Mouse (Mus musculus): ENCODE measurements around the gene Hdac9. TPM values are rescaled to one million over a fixed set of nuclear protein-coding genes. Genes with fewer than 3 reads are reported as not detected.

Hdac9 gene
- total and polyA plus RNA-seq, 2 experiments from 2014 or later, result 9.9 to 15.6 TPM

GRCm38 (mm10) chr12:34248193-34249121 is 668.4 kb downstream of the Hdac9 start:
- no peak for TF ChIP-seq CTCF (IDR thresholded peaks at IDR 0.05)
- WGBS, result 88% methylated on average over 18 of the region's 18 CpGs
- no peaks in the 10 kb centered on the region for H3K4me1 ChIP-seq (ENCODE audit: insufficient read depth, low read length)

GRCm38 (mm10) chr12:34238796-34239195 is 678.1 kb downstream of the Hdac9 start:
- H3K9me3 ChIP-seq (ENCODE audit: low read length), result no peaks in the 10 kb centered on the region
- H3K27ac ChIP-seq (ENCODE audit: low read depth, low read length), result no peak overlapping the region
- no peak for ATAC-seq (ENCODE audit: low FRiP score)
- H3K4me2 ChIP-seq (ENCODE audit: low read depth, low read length, poor library complexity, severe bottlenecking), result no peak overlapping the region
- no peak overlapping the region for H3K9ac ChIP-seq (replicated peaks; ENCODE audit: low read length, poor library complexity, severe bottlenecking)
- H3K4me3 ChIP-seq (ENCODE audit: low read depth, low read length), result no peak overlapping the region
- TF ChIP-seq CTCF (IDR thresholded peaks at IDR 0.05), result no peak
- no peaks in the 10 kb centered on the region for H3K4me1 ChIP-seq (ENCODE audit: insufficient read depth, low read length)
- DNase-seq (ENCODE audit: low spot score), result no peak
- H3K36me3 ChIP-seq (ENCODE audit: insufficient read depth, low read length), result no peaks in the 10 kb centered on the region
- H3K27me3 ChIP-seq (ENCODE audit: insufficient read depth, low read length), result no peaks in the 10 kb centered on the region
- WGBS, result 93% methylated on average over 3 of the region's 3 CpGs

More at GRCm38 (mm10) chr12:34248193-34249121, 668.4 kb downstream of the Hdac9 start:
- Histone ChIP-seq H3K36me3 (ENCODE audit: insufficient read depth, low read length) (no peaks in the 10 kb centered on the region), H3K4me3 (ENCODE audit: low read depth, low read length) (no peak overlapping the region), H3K27me3 (ENCODE audit: insufficient read depth, low read length) (no peaks in the 10 kb centered on the region), H3K4me2 (ENCODE audit: low read depth, low read length, poor library complexity, severe bottlenecking) (no peak overlapping the region), H3K9me3 (ENCODE audit: low read length) (no peaks in the 10 kb centered on the region), H3K27ac (ENCODE audit: low read depth, low read length) (no peak overlapping the region), H3K9ac (replicated peaks; ENCODE audit: low read length, poor library complexity, severe bottlenecking) (no peak overlapping the region)
- DNase-seq (ENCODE audit: low spot score), result no peak
- no peak for ATAC-seq (ENCODE audit: low FRiP score)

- no peaks in the 10 kb centered on the region for H3K27me3 ChIP-seq (ENCODE audit: insufficient read depth, low read length)
- no peaks in the 10 kb centered on the region for H3K4me1 ChIP-seq (ENCODE audit: insufficient read depth, low read length)
- ATAC-seq (ENCODE audit: low FRiP score) (no peak), DNase-seq (ENCODE audit: low spot score) (peak; percentile 26)
- no peak overlapping the region for H3K4me3 ChIP-seq (ENCODE audit: low read depth, low read length)
- H3K36me3 ChIP-seq (ENCODE audit: insufficient read depth, low read length), result no peaks in the 10 kb centered on the region
- H3K27ac ChIP-seq (ENCODE audit: low read depth, low read length), result no peak overlapping the region
- H3K9me3 ChIP-seq (ENCODE audit: low read length), result no peaks in the 10 kb centered on the region
- no peak overlapping the region for H3K9ac ChIP-seq (replicated peaks; ENCODE audit: low read length, poor library complexity, severe bottlenecking)
- TF ChIP-seq CTCF (IDR thresholded peaks at IDR 0.05), result no peak
- no peak overlapping the region for H3K4me2 ChIP-seq (ENCODE audit: low read depth, low read length, poor library complexity, severe bottlenecking)
- 87% methylated on average over 4 of the region's 4 CpGs for WGBS
Measured at GRCm38 (mm10) chr12:34231621-34232150, 685.2 kb downstream of the Hdac9 start.

GRCm38 (mm10) chr12:34224505-34224904 is 692.4 kb downstream of the Hdac9 start:
- WGBS, result 74% methylated on average over 2 of the region's 2 CpGs
- Histone ChIP-seq H3K4me2 (ENCODE audit: low read depth, low read length, poor library complexity, severe bottlenecking) (no peak overlapping the region), H3K27ac (ENCODE audit: low read depth, low read length) (no peak overlapping the region), H3K9ac (replicated peaks; ENCODE audit: low read length, poor library complexity, severe bottlenecking) (no peak overlapping the region), H3K9me3 (ENCODE audit: low read length) (no peaks in the 10 kb centered on the region), H3K4me1 (ENCODE audit: insufficient read depth, low read length) (no peaks in the 10 kb centered on the region), H3K36me3 (ENCODE audit: insufficient read depth, low read length) (no peaks in the 10 kb centered on the region), H3K4me3 (ENCODE audit: low read depth, low read length) (no peak overlapping the region), H3K27me3 (ENCODE audit: insufficient read depth, low read length) (no peaks in the 10 kb centered on the region)
- no peak for DNase-seq (ENCODE audit: low spot score)
- no peak for ATAC-seq (ENCODE audit: low FRiP score)
- TF ChIP-seq CTCF (IDR thresholded peaks at IDR 0.05), result no peak

- DNase-seq (ENCODE audit: low spot score) (no peak), ATAC-seq (ENCODE audit: low FRiP score) (no peak)
- no peak for TF ChIP-seq CTCF (IDR thresholded peaks at IDR 0.05)
- no peak overlapping the region for H3K4me2 ChIP-seq (ENCODE audit: low read depth, low read length, poor library complexity, severe bottlenecking)
- no peaks in the 10 kb centered on the region for H3K27me3 ChIP-seq (ENCODE audit: insufficient read depth, low read length)
- H3K9ac ChIP-seq (replicated peaks; ENCODE audit: low read length, poor library complexity, severe bottlenecking), result no peak overlapping the region
- H3K9me3 ChIP-seq (ENCODE audit: low read length), result no peaks in the 10 kb centered on the region
- no peaks in the 10 kb centered on the region for H3K4me1 ChIP-seq (ENCODE audit: insufficient read depth, low read length)
- no peak overlapping the region for H3K27ac ChIP-seq (ENCODE audit: low read depth, low read length)
- no peaks in the 10 kb centered on the region for H3K36me3 ChIP-seq (ENCODE audit: insufficient read depth, low read length)
- no peak overlapping the region for H3K4me3 ChIP-seq (ENCODE audit: low read depth, low read length)
- WGBS, result 87% methylated on average over 9 of the region's 9 CpGs
Measured at GRCm38 (mm10) chr12:34221014-34221413, 695.9 kb downstream of the Hdac9 start.

All from midbrain, postnatal 0 days (tissue).